Mouse (Mus musculus): ENCODE measurements around the gene Osm.

- no peak for TF ChIP-seq CTCF (IDR thresholded peaks at IDR 0.05; ENCODE audit: low read depth)
- no peak for TF ChIP-seq EP300 (IDR thresholded peaks at IDR 0.05; ENCODE audit: low read depth)
Observed at GRCm38 (mm10) chr11:4283627-4284026, 47.4 kb downstream of the Osm start.

Data from liver, embryonic 14.5 days (tissue).